Comparison of ENCODE assay signal across 32 mouse cellular contexts in the genomic region with DNA sequence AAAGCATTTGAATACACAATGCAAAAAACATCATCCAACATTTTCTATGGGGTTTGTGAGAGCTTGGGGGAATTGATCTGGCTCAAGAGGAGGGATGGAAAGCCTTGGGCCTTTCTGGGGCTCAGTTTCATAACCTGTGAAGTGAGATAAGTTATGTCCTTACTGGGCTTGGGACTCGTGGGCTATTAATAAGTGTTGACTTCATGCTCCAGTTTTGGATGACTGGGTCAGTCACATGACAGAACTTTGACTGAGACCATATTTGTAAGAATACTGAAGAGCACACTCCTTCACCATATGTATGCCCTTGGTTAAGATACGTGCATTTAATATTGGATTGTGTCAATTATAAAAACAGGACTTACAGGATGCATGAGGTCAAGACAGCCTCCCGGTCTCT. TPM values are rescaled to one million over a fixed set of nuclear protein-coding genes. Genes with fewer than 3 reads are reported as not detected.
DNase-seq lines count a peak whose midpoint lies in the region; ATAC-seq and TF ChIP-seq lines count a peak whose summit lies in the region.
"Had no signal": no experiment of that assay in that cellular context is flagged by ENCODE, and none has a peak within 500 bp of the region (broad histone marks: within the 10 kb centered on the region; RNA-seq: fewer than 3 reads in every experiment).

No protein-coding gene starts in this region.

- no peak for TF ChIP-seq EP300 in heart, postnatal 0 days (IDR thresholded peaks at IDR 0.05; ENCODE audit: low read depth)

- no peaks in the 10 kb centered on the region for H3K36me3 ChIP-seq in heart, embryonic 11.5 days (ENCODE audit: control insufficient read depth, insufficient read depth, low read length)
- H3K36me3 ChIP-seq in heart, postnatal 0 days (replicated peaks; ENCODE audit: control insufficient read depth, insufficient read depth, low read length) = no peaks in the 10 kb centered on the region
- H3K36me3 ChIP-seq: embryonic facial prominence, embryonic 13.5 days; forebrain, embryonic 12.5 days; G1E; hindbrain, embryonic 13.5 days; midbrain, embryonic 12.5 days had no signal

- H3K9me3 ChIP-seq in heart, embryonic 11.5 days (replicated peaks; ENCODE audit: control insufficient read depth, low read length) = no peaks in the 10 kb centered on the region
- H3K9me3 ChIP-seq in heart, postnatal 0 days (replicated peaks; ENCODE audit: control insufficient read depth, low read length) = no peaks in the 10 kb centered on the region
- H3K9me3 ChIP-seq: embryonic facial prominence, embryonic 13.5 days; forebrain, embryonic 12.5 days; G1E; hindbrain, embryonic 13.5 days; midbrain, embryonic 12.5 days had no signal

- TF ChIP-seq CTCF in lung, adult 2 months (IDR thresholded peaks at IDR 0.05; ENCODE audit: insufficient read depth, low read length) = no peak
- TF ChIP-seq CTCF in heart, postnatal 0 days (IDR thresholded peaks at IDR 0.05; ENCODE audit: low read depth) = no peak

- no peaks in the 10 kb centered on the region for H3K27me3 ChIP-seq in heart, embryonic 11.5 days (ENCODE audit: control insufficient read depth, insufficient read depth, low read length)
- no peaks in the 10 kb centered on the region for H3K27me3 ChIP-seq in heart, postnatal 0 days (ENCODE audit: control insufficient read depth, insufficient read depth, low read length)
- H3K27me3 ChIP-seq: embryonic facial prominence, embryonic 13.5 days had no signal

- no peak overlapping the region for H3K4me3 ChIP-seq in lung, adult 2 months (replicated peaks; ENCODE audit: extremely low read depth, low read depth, low read length)
- H3K4me3 ChIP-seq in heart, embryonic 11.5 days (ENCODE audit: low read depth, low read length) = no peak overlapping the region
- H3K4me3 ChIP-seq in heart, postnatal 0 days (ENCODE audit: low read depth, low read length) = no peak overlapping the region
- H3K4me3 ChIP-seq: embryonic facial prominence, embryonic 13.5 days; erythroblast, embryonic 14.5 days; forebrain, embryonic 12.5 days; hindbrain, embryonic 13.5 days; midbrain, embryonic 12.5 days had no signal

- no peak overlapping the region for H3K9ac ChIP-seq in heart, embryonic 11.5 days (ENCODE audit: low read depth, low read length)
- H3K9ac ChIP-seq in heart, postnatal 0 days (replicated peaks; ENCODE audit: low read depth, low read length) = no peak overlapping the region
- H3K9ac ChIP-seq: embryonic facial prominence, embryonic 13.5 days; forebrain, embryonic 12.5 days; hindbrain, embryonic 13.5 days; liver, postnatal 0 days; midbrain, embryonic 12.5 days had no signal

- peak overlapping the region; percentile 24; the same call in 1 of the 2 replicates for H3K27ac ChIP-seq in heart, embryonic 11.5 days (ENCODE audit: low read depth, low read length)
- H3K27ac ChIP-seq in heart, postnatal 0 days (ENCODE audit: low read depth) = peak overlapping the region; percentile 73
- H3K27ac ChIP-seq: embryonic facial prominence, embryonic 13.5 days; forebrain, embryonic 12.5 days; hindbrain, embryonic 13.5 days; midbrain, embryonic 12.5 days had no signal

- H3K4me2 ChIP-seq in heart, embryonic 11.5 days = no peak overlapping the region
- no peak overlapping the region for H3K4me2 ChIP-seq in heart, postnatal 0 days (ENCODE audit: low read depth, low read length)
- H3K4me2 ChIP-seq: embryonic facial prominence, embryonic 13.5 days; forebrain, embryonic 12.5 days; hindbrain, embryonic 13.5 days; liver, embryonic 11.5 days; midbrain, embryonic 12.5 days had no signal

- WGBS in lung, adult 2 months = 60% methylated on average over 3 of the region's 3 CpGs
- 67% methylated on average over 3 of the region's 3 CpGs for WGBS in heart, embryonic 11.5 days (ENCODE audit: insufficient replicate concordance)
- 37% methylated on average over 3 of the region's 3 CpGs for WGBS in heart, postnatal 0 days

- TF ChIP-seq POLR2A in lung, adult 2 months (IDR thresholded peaks at IDR 0.05; ENCODE audit: borderline replicate concordance, extremely low read depth, low read depth, low read length) = no peak

- H3K4me1 ChIP-seq in lung, adult 2 months (ENCODE audit: control insufficient read depth, insufficient read depth, low read length) = no peaks in the 10 kb centered on the region
- H3K4me1 ChIP-seq in heart, embryonic 11.5 days (ENCODE audit: control insufficient read depth, insufficient read depth, low read length) = no peaks in the 10 kb centered on the region
- peaks cover 14% of the 10 kb centered on the region for H3K4me1 ChIP-seq in heart, postnatal 0 days (ENCODE audit: control insufficient read depth, insufficient read depth)
- H3K4me1 ChIP-seq: embryonic facial prominence, embryonic 13.5 days; forebrain, embryonic 12.5 days; midbrain, embryonic 12.5 days had no signal

- DNase-seq in lung, postnatal 10 days = peak; percentile 16
- no peak for DNase-seq in lung, adult 2 months
- DNase-seq in heart, postnatal 0 days (ENCODE audit: low spot score) = peak; percentile 87
- DNase-seq in neural tube, embryonic 10.5 days (ENCODE audit: extremely low spot score, low spot score) = no peak
- DNase-seq in spleen, postnatal 14 days (ENCODE audit: low spot score in 2 of 2) = no peak
- no peak for DNase-seq in adrenal gland, adult 2 months
- DNase-seq: adrenal gland, postnatal 14 days; cerebellum, adult 2 months; cerebellum, postnatal 25 days; kidney, adult 18-20 months; liver, postnatal 0 days; lung, postnatal 14 days; right cerebral cortex, postnatal 14 days; spleen, adult 18-20 months; thymus, postnatal 25 days had no signal

- ATAC-seq in heart, embryonic 11.5 days (replicated peaks; ENCODE audit: insufficient number of reproducible peaks, low FRiP score, low TSS enrichment) = no peak
- ATAC-seq in heart, postnatal 0 days (ENCODE audit: insufficient read depth, low read depth) = peak; percentile 93
- ATAC-seq: activated CD4-positive, CD25-positive, alpha-beta regulatory T cell, adult 4 months; liver, postnatal 0 days had no signal

RNA-seq across cellular contexts. Expression of gene Lhpp, which starts 17.0 kb away (rescaled TPM):
- 12.4 and 17.1 TPM in 2 replicates for polyA plus RNA-seq in lung, adult 2 months (2012; rRNA removed)
- 21.2 and 21.9 TPM in 2 replicates for polyA plus RNA-seq in heart, embryonic 11.5 days (2014; fragmentation: Nextera tagmentation; extraction: Ambion mirVana)
- total RNA-seq in heart, postnatal 0 days (2014; rRNA removed; ENCODE audit: low replicate concordance) = 32.2 and 40.1 TPM in 2 replicates
- polyA plus RNA-seq in heart, postnatal 0 days (2015; fragmentation: Nextera tagmentation; extraction: Ambion mirVana) = 21.3 and 22.9 TPM in 2 replicates
- total RNA-seq in adrenal gland, adult 2 months (2021) = 10 to 100 TPM; 23.0 to 25.2 TPM
- 27.8 and 38.6 TPM in 2 replicates for polyA plus RNA-seq in adrenal gland, adult 2 months (2012; rRNA removed)

RNA-seq across cellular contexts. Expression of gene Nkx1-2, which starts 28.0 kb away (rescaled TPM):
- polyA plus RNA-seq in lung, adult 2 months (2012; rRNA removed) = not detected in 2 replicates
- 0.04 TPM in 1 of 2 replicates, not detected in the other for polyA plus RNA-seq in heart, embryonic 11.5 days (2014; fragmentation: Nextera tagmentation; extraction: Ambion mirVana)
- total RNA-seq in heart, postnatal 0 days (2014; rRNA removed; ENCODE audit: low replicate concordance) = not detected in 2 replicates
- polyA plus RNA-seq in heart, postnatal 0 days (2015; fragmentation: Nextera tagmentation; extraction: Ambion mirVana) = not detected in 2 replicates
- total RNA-seq in adrenal gland, adult 2 months (2021) = not detected
- not detected in 2 replicates for polyA plus RNA-seq in adrenal gland, adult 2 months (2012; rRNA removed)
- total RNA-seq: adrenal gland, postnatal 14 days; gastrocnemius, adult 8-10 months; heart, postnatal 14 days; layer of hippocampus, postnatal 10 days; megakaryocyte, adult 5-6 weeks; monocyte, adult 5-6 weeks had no signal
- polyA plus RNA-seq: activated CD4-positive, CD25-positive, alpha-beta regulatory T cell, adult 4 months; cerebellum, adult 2 months; embryonic facial prominence, embryonic 13.5 days; erythroblast, embryonic 14.5 days; G1E; kidney, embryonic 16.5 days; large intestine, adult 2 months; liver, embryonic 11.5 days; liver, postnatal 0 days; stomach, embryonic 14.5 days had no signal

RNA-seq across cellular contexts. Expression of gene Oat, which starts 51.2 kb away (rescaled TPM):
- polyA plus RNA-seq in lung, adult 2 months (2012; rRNA removed) = 126 and 152 TPM in 2 replicates
- 162 and 186 TPM in 2 replicates for polyA plus RNA-seq in heart, embryonic 11.5 days (2014; fragmentation: Nextera tagmentation; extraction: Ambion mirVana)
- total RNA-seq in heart, postnatal 0 days (2014; rRNA removed; ENCODE audit: low replicate concordance) = 194 and 208 TPM in 2 replicates
- 155 and 157 TPM in 2 replicates for polyA plus RNA-seq in heart, postnatal 0 days (2015; fragmentation: Nextera tagmentation; extraction: Ambion mirVana)
- 100 to 1,000 TPM in 1 of 2 experiments, 10 to 100 TPM in 1; 99.3 to 144 TPM for total RNA-seq in adrenal gland, adult 2 months (2021)
- 87.9 and 111 TPM in 2 replicates for polyA plus RNA-seq in adrenal gland, adult 2 months (2012; rRNA removed)

Comparison
In these comparisons a context has a peak if more than half of its experiments do, and no peak if none do; other contexts are left out.
1. DNase-seq: peak in lung, postnatal 10 days (single experiment) and heart, postnatal 0 days (single experiment); none in lung, adult 2 months (single experiment), neural tube, embryonic 10.5 days (single experiment), spleen, postnatal 14 days (0 of 2) and adrenal gland, adult 2 months (single experiment).